Mouse (Mus musculus) heart, postnatal 0 days (tissue): Measurements from ENCODE around the gene Tmem201. TPM values are rescaled to one million over a fixed set of nuclear protein-coding genes. Genes with fewer than 3 reads are reported as not detected.

Experiments used
- ATAC-seq: fragments of 200-750 bp; cut with Nextera tagmentation; 2 replicates; pipeline ENCODE4 v1.8.0; 2017; ENCODE audit warnings: low read depth, moderate number of reproducible peaks, moderate library complexity; ENCODE audit not compliant: insufficient read depth
- DNase-seq: peaks from one replicate; pipeline ENCODE4 v3.0.0-alpha.2; 2016; ENCODE audit warnings: low spot score
- H3K27ac ChIP-seq: fragments of 300-500 bp; sonication (generic); 2 replicates; pipeline ENCODE4 v1.5.1; 2014; ENCODE audit warnings: low read depth, mild to moderate bottlenecking
- H3K27me3 ChIP-seq: fragments of 300-500 bp; sonication (generic); 2 replicates; pipeline ENCODE4 v1.6.1; 2014; ENCODE audit warnings: low read length, mixed read lengths; ENCODE audit not compliant: control insufficient read depth, insufficient read depth
- H3K36me3 ChIP-seq: fragments of 300-500 bp; sonication (generic); replicated peaks from 2 replicates; pipeline ENCODE4 v1.6.1; 2014; ENCODE audit warnings: low read length, mixed read lengths; ENCODE audit not compliant: control insufficient read depth, insufficient read depth
- H3K4me1 ChIP-seq: fragments of 300-500 bp; sonication (generic); 2 replicates; pipeline ENCODE4 v1.6.1; 2014; ENCODE audit warnings: antibody characterized with exemption; ENCODE audit not compliant: control insufficient read depth, insufficient read depth
- H3K4me2 ChIP-seq: fragments of 300-500 bp; sonication (generic); 2 replicates; pipeline ENCODE4 v1.6.1; 2014; ENCODE audit warnings: low read depth, mild to moderate bottlenecking, low read length, moderate library complexity
- H3K4me3 ChIP-seq: fragments of 300-500 bp; sonication (generic); 2 replicates; pipeline ENCODE4 v1.5.1; 2014; ENCODE audit warnings: low read depth, low read length
- H3K9ac ChIP-seq: fragments of 300-500 bp; sonication (generic); replicated peaks from 2 replicates; pipeline ENCODE4 v1.6.1; 2014; ENCODE audit warnings: low read depth, low read length, mixed read lengths
- H3K9me3 ChIP-seq: fragments of 300-500 bp; sonication (generic); replicated peaks from 2 replicates; pipeline ENCODE4 v1.6.1; 2016; ENCODE audit warnings: low read length; ENCODE audit not compliant: control insufficient read depth
- CTCF ChIP-seq: IDR thresholded peaks from 2 replicates; pipeline ENCODE4 v1.5.1; 2016; ENCODE audit warnings: antibody characterized with exemption, control low read depth, low read depth
- EP300 ChIP-seq: IDR thresholded peaks from 2 replicates; pipeline ENCODE4 v1.6.1; 2016; ENCODE audit warnings: antibody characterized with exemption, low read depth
- WGBS: fragments of 180-500 bp; shearing (Covaris S2); extraction: QIAGEN DNeasy Blood & Tissue Kit; methylation state at CpG from one replicate; pipeline ENCODE4 v1.1.7; 2014; 5-methylcytosine and 5-hydroxymethylcytosine counted together
- polyA plus RNA-seq: library from polyadenylated mRNA; unstranded; fragments of >200 nt; fragmentation: Nextera tagmentation; extraction: Ambion mirVana; gene quantifications from 2 replicates; pipeline ENCODE4 v1.2.1, GENCODE M21; 2015
- total RNA-seq: library from RNA; depleted of rRNA; stranded (reverse); fragments of >200 nt; gene quantifications from 2 replicates; pipeline ENCODE4 v1.2.3, GENCODE M21; 2014; ENCODE audit warnings: low replicate concordance

Tmem201 gene
- total and polyA plus RNA-seq, 2 experiments from 2014 or later, result 43.0 to 64.7 TPM

- no peaks in the 10 kb centered on the region for H3K4me1 ChIP-seq
- ATAC-seq, result no peak
- H3K9me3 ChIP-seq, result no peaks in the 10 kb centered on the region
- no peak for DNase-seq
- H3K27me3 ChIP-seq, result no peaks in the 10 kb centered on the region
- H3K4me2 ChIP-seq, result no peak overlapping the region
- no peak overlapping the region for H3K27ac ChIP-seq
- TF ChIP-seq EP300 (no peak), CTCF (no peak)
- H3K36me3 ChIP-seq, result peaks cover 13% of the 10 kb centered on the region; the same call in 1 of the 2 replicates
- 77% methylated on average over 7 of the region's 7 CpGs for WGBS
- no peak overlapping the region for H3K4me3 ChIP-seq
- H3K9ac ChIP-seq, result no peak overlapping the region
These were observed 6.3 kb upstream of the Tmem201 start for GRCm38 (mm10) chr4:149744119-149744518.

- Histone ChIP-seq H3K9ac (no peak overlapping the region), H3K27ac (no peak overlapping the region), H3K4me1 (peaks cover 5% of the 10 kb centered on the region; the same call in 1 of the 2 replicates), H3K36me3 (peaks cover 13% of the 10 kb centered on the region; the same call in 1 of the 2 replicates), H3K4me3 (no peak overlapping the region), H3K9me3 (no peaks in the 10 kb centered on the region), H3K4me2 (no peak overlapping the region), H3K27me3 (no peaks in the 10 kb centered on the region)
- WGBS, result 92% methylated on average over 14 of the region's 14 CpGs
- DNase-seq (no peak), ATAC-seq (no peak)
- TF ChIP-seq EP300 (no peak), CTCF (no peak)
These were observed 4.2 kb upstream of the Tmem201 start for GRCm38 (mm10) chr4:149742011-149742530.

- Histone ChIP-seq H3K4me3 (no peak overlapping the region), H3K4me2 (no peak overlapping the region), H3K36me3 (peaks cover 13% of the 10 kb centered on the region; the same call in 1 of the 2 replicates), H3K4me1 (peaks cover 21% of the 10 kb centered on the region), H3K27ac (no peak overlapping the region), H3K27me3 (no peaks in the 10 kb centered on the region), H3K9ac (no peak overlapping the region), H3K9me3 (no peaks in the 10 kb centered on the region)
- DNase-seq, result no peak
- 82% methylated on average over 7 of the region's 7 CpGs for WGBS
- TF ChIP-seq EP300 (no peak), CTCF (no peak)
- ATAC-seq, result no peak
These were observed 2.5 kb upstream of the Tmem201 start for GRCm38 (mm10) chr4:149740301-149740700.

- Histone ChIP-seq H3K27ac (no peak overlapping the region), H3K9me3 (no peaks in the 10 kb centered on the region), H3K27me3 (no peaks in the 10 kb centered on the region), H3K4me3 (no peak overlapping the region), H3K9ac (no peak overlapping the region), H3K4me1 (peaks cover 29% of the 10 kb centered on the region), H3K4me2 (no peak overlapping the region), H3K36me3 (peaks cover 13% of the 10 kb centered on the region; the same call in 1 of the 2 replicates)
- DNase-seq (no peak), ATAC-seq (no peak)
- TF ChIP-seq CTCF (no peak), EP300 (no peak)
- 66% methylated on average over 5 of the region's 5 CpGs for WGBS
These were observed 1.6 kb upstream of the Tmem201 start for GRCm38 (mm10) chr4:149739478-149739877.

GRCm38 (mm10) chr4:149736581-149736980 is 1.3 kb downstream of the Tmem201 start:
- peak overlapping the region; percentile 86; the same call in 1 of the 2 replicates for H3K9ac ChIP-seq
- H3K27ac ChIP-seq, result peak overlapping the region; percentile 88
- H3K4me3 ChIP-seq, result peak overlapping the region; percentile 90
- peaks cover 54% of the 10 kb centered on the region for H3K4me1 ChIP-seq
- H3K27me3 ChIP-seq, result no peaks in the 10 kb centered on the region
- peaks cover 2% of the 10 kb centered on the region; the same call in 1 of the 2 replicates for H3K36me3 ChIP-seq
- peak; percentile 21; the same call in 1 of the 2 replicates for ATAC-seq
- DNase-seq, result peak; percentile 55
- TF ChIP-seq CTCF (no peak), EP300 (no peak)
- H3K9me3 ChIP-seq, result no peaks in the 10 kb centered on the region
- WGBS, result 12% methylated on average over 4 of the region's 4 CpGs
- peak overlapping the region; percentile 99 for H3K4me2 ChIP-seq
